Comparison of ENCODE assay signal across 8 mouse cellular contexts in the genomic region with DNA sequence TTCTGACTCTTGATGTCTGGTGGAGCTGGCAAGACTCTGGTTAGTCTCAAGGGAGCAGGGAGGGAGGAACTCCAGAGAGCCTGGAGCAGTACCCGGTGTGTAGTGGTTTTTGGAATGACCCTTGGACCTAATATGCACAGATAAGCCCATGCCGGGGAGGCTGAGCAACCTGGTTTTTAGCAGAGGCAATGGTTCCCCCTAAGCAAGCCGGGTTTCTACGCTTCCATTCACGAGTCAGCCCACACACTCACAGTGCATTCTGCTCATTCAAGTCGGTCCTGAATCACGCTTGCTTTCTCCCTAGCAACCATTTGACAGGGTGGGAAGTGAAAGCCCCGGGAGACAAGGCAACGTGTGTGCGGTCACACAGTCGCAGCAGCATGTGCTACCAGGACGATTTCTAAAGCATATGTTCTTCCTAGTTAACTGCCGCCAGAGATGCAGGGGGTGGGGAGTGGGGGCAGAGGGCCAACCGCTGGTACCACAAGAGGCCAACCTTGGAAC. TPM values are rescaled to one million over a fixed set of nuclear protein-coding genes. Genes with fewer than 3 reads are reported as not detected.
DNase-seq lines count a peak whose midpoint lies in the region; ATAC-seq and TF ChIP-seq lines count a peak whose summit lies in the region.

No protein-coding gene starts in this region.

- no peaks in the 10 kb centered on the region for H3K27me3 ChIP-seq in cerebellum, adult 2 months (ENCODE audit: control insufficient read depth, insufficient read depth, low read length)
- H3K27me3 ChIP-seq in embryonic facial prominence, embryonic 10.5 days (replicated peaks; ENCODE audit: low read depth, poor library complexity, severe bottlenecking) = no peaks in the 10 kb centered on the region
- H3K27me3 ChIP-seq in intestine, embryonic 15.5 days (replicated peaks) = no peaks in the 10 kb centered on the region
- no peaks in the 10 kb centered on the region; the same call in 1 of the 2 replicates for H3K27me3 ChIP-seq in limb, embryonic 15.5 days
- peaks cover 3% of the 10 kb centered on the region; the same call in 1 of the 2 replicates for H3K27me3 ChIP-seq in kidney, embryonic 16.5 days (ENCODE audit: insufficient read depth, low read length)

- H3K9ac ChIP-seq in intestine, embryonic 15.5 days = no peak overlapping the region
- H3K9ac ChIP-seq in limb, embryonic 15.5 days = no peak overlapping the region
- H3K9ac ChIP-seq in kidney, embryonic 16.5 days (replicated peaks; ENCODE audit: low read length) = no peak overlapping the region

- ATAC-seq in intestine, embryonic 15.5 days = peak; percentile 51; the same call in 1 of the 2 replicates
- ATAC-seq in limb, embryonic 15.5 days (ENCODE audit: insufficient number of reproducible peaks, low FRiP score, low TSS enrichment, low read depth) = no peak
- no peak for ATAC-seq in kidney, embryonic 16.5 days (ENCODE audit: low FRiP score, low TSS enrichment)

- peaks cover 60% of the 10 kb centered on the region for H3K4me1 ChIP-seq in cerebellum, adult 2 months (ENCODE audit: control insufficient read depth, insufficient read depth, low read length)
- peaks cover 30% of the 10 kb centered on the region for H3K4me1 ChIP-seq in embryonic facial prominence, embryonic 10.5 days
- peaks cover 8% of the 10 kb centered on the region for H3K4me1 ChIP-seq in intestine, embryonic 15.5 days (replicated peaks)
- peaks cover 18% of the 10 kb centered on the region for H3K4me1 ChIP-seq in limb, embryonic 15.5 days
- H3K4me1 ChIP-seq in kidney, embryonic 16.5 days (ENCODE audit: insufficient read depth, low read length) = peaks cover 25% of the 10 kb centered on the region

- no peak overlapping the region for H3K4me3 ChIP-seq in cerebellum, adult 2 months (replicated peaks; ENCODE audit: insufficient read depth, low read depth, low read length)
- no peak overlapping the region for H3K4me3 ChIP-seq in embryonic facial prominence, embryonic 10.5 days
- H3K4me3 ChIP-seq in intestine, embryonic 15.5 days (replicated peaks) = no peak overlapping the region
- H3K4me3 ChIP-seq in limb, embryonic 15.5 days = no peak overlapping the region
- H3K4me3 ChIP-seq in kidney, embryonic 16.5 days (ENCODE audit: low read length) = no peak overlapping the region

- peaks cover 18% of the 10 kb centered on the region for H3K36me3 ChIP-seq in embryonic facial prominence, embryonic 10.5 days (replicated peaks)
- H3K36me3 ChIP-seq in intestine, embryonic 15.5 days = no peaks in the 10 kb centered on the region
- no peaks in the 10 kb centered on the region for H3K36me3 ChIP-seq in limb, embryonic 15.5 days
- 0 out of 2 replicates have a peak, but pooled peaks cover 3% of the 10 kb centered on the region for H3K36me3 ChIP-seq in kidney, embryonic 16.5 days (ENCODE audit: insufficient read depth, low read length)

- 8% methylated on average over 14 of the region's 14 CpGs for WGBS in cerebellum, adult 2 months
- 47% methylated on average over 14 of the region's 14 CpGs for WGBS in embryonic facial prominence, embryonic 10.5 days
- WGBS in intestine, embryonic 15.5 days = 17% methylated on average over 14 of the region's 14 CpGs
- 31% methylated on average over 14 of the region's 14 CpGs for WGBS in limb, embryonic 15.5 days
- WGBS in kidney, embryonic 16.5 days = 28% methylated on average over 14 of the region's 14 CpGs

- no peak for TF ChIP-seq CTCF in cerebellum, adult 2 months (IDR thresholded peaks at IDR 0.05; ENCODE audit: borderline replicate concordance, insufficient read depth, low read depth, low read length)

- DNase-seq in cerebellum, adult 2 months = peak; percentile 61
- no peak for DNase-seq in embryonic facial prominence, embryonic 10.5 days (ENCODE audit: low spot score)
- DNase-seq in right cerebral cortex, postnatal 4 days = peak; percentile 55
- no peak for DNase-seq in kidney, postnatal 25 days
- no peak for DNase-seq in urinary bladder, postnatal 10 days (ENCODE audit: low spot score)

- no peak for TF ChIP-seq POLR2A in cerebellum, adult 2 months (IDR thresholded peaks at IDR 0.05; ENCODE audit: borderline replicate concordance, insufficient read depth, low read length)

- H3K9me3 ChIP-seq in embryonic facial prominence, embryonic 10.5 days = 0 out of 2 replicates have a peak, but pooled peaks cover 4% of the 10 kb centered on the region
- no peaks in the 10 kb centered on the region for H3K9me3 ChIP-seq in intestine, embryonic 15.5 days
- no peaks in the 10 kb centered on the region for H3K9me3 ChIP-seq in limb, embryonic 15.5 days
- no peaks in the 10 kb centered on the region for H3K9me3 ChIP-seq in kidney, embryonic 16.5 days (ENCODE audit: low read length)

- H3K27ac ChIP-seq in cerebellum, adult 2 months (ENCODE audit: insufficient read depth, low read length) = peak overlapping the region; percentile 80
- peak overlapping the region; percentile 30; the same call in 1 of the 2 replicates for H3K27ac ChIP-seq in embryonic facial prominence, embryonic 10.5 days (replicated peaks)
- no peak overlapping the region for H3K27ac ChIP-seq in intestine, embryonic 15.5 days
- H3K27ac ChIP-seq in limb, embryonic 15.5 days = no peak overlapping the region
- no peak overlapping the region for H3K27ac ChIP-seq in kidney, embryonic 16.5 days (ENCODE audit: low read length)

- no peak overlapping the region for H3K4me2 ChIP-seq in intestine, embryonic 15.5 days (replicated peaks)
- peak overlapping the region; percentile 24; the same call in 1 of the 2 replicates for H3K4me2 ChIP-seq in limb, embryonic 15.5 days
- H3K4me2 ChIP-seq in kidney, embryonic 16.5 days (replicated peaks; ENCODE audit: low read depth, low read length) = no peak overlapping the region

RNA-seq across cellular contexts. Expression of a gene that starts 21.7 kb away (rescaled TPM):
- polyA plus RNA-seq in cerebellum, adult 2 months (2012; rRNA removed) = 7.6 and 9.2 TPM in 2 replicates
- polyA plus RNA-seq in embryonic facial prominence, embryonic 10.5 days (2016; fragmentation: Nextera tagmentation; extraction: Ambion mirVana) = 0.75 and 1.3 TPM in 2 replicates
- polyA plus RNA-seq in intestine, embryonic 15.5 days (2015; fragmentation: Nextera tagmentation; extraction: Ambion mirVana) = 0.19 and 0.76 TPM in 2 replicates
- 0.66 and 1.4 TPM in 2 replicates for polyA plus RNA-seq in limb, embryonic 15.5 days (2015; fragmentation: Nextera tagmentation; extraction: Ambion mirVana)
- 0.54 and 0.57 TPM in 2 replicates for polyA plus RNA-seq in kidney, embryonic 16.5 days (2015; fragmentation: Nextera tagmentation; extraction: Ambion mirVana)

Comparison
In these comparisons a context has a peak if more than half of its experiments do, and no peak if none do; other contexts are left out.
1. DNase-seq: peak in cerebellum, adult 2 months (2 of 2) and right cerebral cortex, postnatal 4 days (single experiment); none in embryonic facial prominence, embryonic 10.5 days (single experiment), kidney, postnatal 25 days (0 of 2) and urinary bladder, postnatal 10 days (single experiment).
2. H3K27ac ChIP-seq: peak in cerebellum, adult 2 months (single experiment) and embryonic facial prominence, embryonic 10.5 days (single experiment); none in intestine, embryonic 15.5 days (single experiment), limb, embryonic 15.5 days (single experiment) and kidney, embryonic 16.5 days (single experiment).